Mouse (Mus musculus) C2C12 (cell line): ENCODE data around the gene Gm6370.

Experiments used
- CTCF ChIP-seq: IDR thresholded peaks from one replicate; pipeline ENCODE4 v1.5.1; 2011; ENCODE audit not compliant: control insufficient read depth, insufficient read depth, insufficient read length
- MAX ChIP-seq: IDR thresholded peaks from one replicate; pipeline ENCODE4 v1.6.1; 2011; ENCODE audit warnings: mild to moderate bottlenecking, control low read depth
- MYOG ChIP-seq: IDR thresholded peaks from one replicate; pipeline ENCODE4 v1.6.1; 2011; ENCODE audit not compliant: control insufficient read depth, insufficient read length; ENCODE audit errors: extremely low read depth
- USF1 ChIP-seq: IDR thresholded peaks from one replicate; pipeline ENCODE4 v1.6.1; 2011; ENCODE audit warnings: low read depth, mild to moderate bottlenecking, control low read depth, moderate library complexity

DNA sequence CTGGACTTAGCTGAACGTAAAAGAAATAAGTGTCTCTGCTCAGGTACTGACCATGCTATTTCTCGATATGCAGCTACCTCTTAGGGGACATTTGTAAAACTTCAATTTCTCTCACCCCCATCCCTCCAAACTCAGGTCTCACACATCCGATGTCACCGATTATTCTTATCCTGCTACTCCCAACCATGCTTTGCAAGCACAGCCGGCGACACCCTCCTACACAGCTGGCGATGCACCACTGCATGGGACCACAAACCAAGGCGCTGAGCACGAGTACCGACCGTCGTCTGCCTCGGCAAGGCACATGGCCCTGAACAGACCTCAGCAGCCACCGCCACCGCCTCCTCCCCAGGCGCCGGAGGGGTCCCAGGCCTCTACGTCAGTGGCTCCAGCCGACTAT is 24.5 kb upstream of the Gm6370 start:
- no peak for TF ChIP-seq CTCF
- no peak for TF ChIP-seq MYOG
- no peak for TF ChIP-seq MAX
- TF ChIP-seq USF1, result no peak
